Mouse (Mus musculus): ENCODE measurements around the gene Sntg2. TPM values are rescaled to one million over a fixed set of nuclear protein-coding genes. Genes with fewer than 3 reads are reported as not detected.

The Sntg2 gene
- polyA plus RNA-seq, 1 experiment: 2.4 TPM

- no peak overlapping the region for H3K27ac ChIP-seq (ENCODE audit: insufficient read depth, low read length)
- H3K4me1 ChIP-seq (ENCODE audit: control insufficient read depth, insufficient read depth, low read length): peaks cover 2% of the 10 kb centered on the region
- TF ChIP-seq POLR2A (IDR thresholded peaks at IDR 0.05; ENCODE audit: extremely low read depth, insufficient read depth, low read length): no peak
- TF ChIP-seq CTCF (IDR thresholded peaks at IDR 0.05; ENCODE audit: extremely low read depth, insufficient read depth, low read length): no peak
- no peak overlapping the region for H3K4me3 ChIP-seq (ENCODE audit: insufficient read depth, low read length)
These were observed 118.6 kb downstream of the Sntg2 start for GRCm38 (mm10) chr12:30254581-30254980.

- Histone ChIP-seq H3K4me3 (ENCODE audit: insufficient read depth, low read length) (no peak overlapping the region), H3K27ac (ENCODE audit: insufficient read depth, low read length) (no peak overlapping the region), H3K4me1 (ENCODE audit: control insufficient read depth, insufficient read depth, low read length) (peaks cover 2% of the 10 kb centered on the region)
- TF ChIP-seq POLR2A (IDR thresholded peaks at IDR 0.05; ENCODE audit: extremely low read depth, insufficient read depth, low read length): no peak
- TF ChIP-seq CTCF (IDR thresholded peaks at IDR 0.05; ENCODE audit: extremely low read depth, insufficient read depth, low read length): no peak
These were observed 120.8 kb downstream of the Sntg2 start for GRCm38 (mm10) chr12:30252381-30252780.

GRCm38 (mm10) chr12:30251283-30251829 lies 121.8 kb downstream of the Sntg2 start:
- no peak overlapping the region for H3K4me3 ChIP-seq (ENCODE audit: insufficient read depth, low read length)
- H3K4me1 ChIP-seq (ENCODE audit: control insufficient read depth, insufficient read depth, low read length): peaks cover 2% of the 10 kb centered on the region
- H3K27ac ChIP-seq (ENCODE audit: insufficient read depth, low read length): 0 out of 2 replicates have a peak overlapping the region, but pooled peaks have one; percentile 69
- TF ChIP-seq POLR2A (IDR thresholded peaks at IDR 0.05; ENCODE audit: extremely low read depth, insufficient read depth, low read length) (no peak), CTCF (IDR thresholded peaks at IDR 0.05; ENCODE audit: extremely low read depth, insufficient read depth, low read length) (no peak)

- TF ChIP-seq CTCF (IDR thresholded peaks at IDR 0.05; ENCODE audit: extremely low read depth, insufficient read depth, low read length) (no peak), POLR2A (IDR thresholded peaks at IDR 0.05; ENCODE audit: extremely low read depth, insufficient read depth, low read length) (no peak)
- H3K4me1 ChIP-seq (ENCODE audit: control insufficient read depth, insufficient read depth, low read length): peaks cover 6% of the 10 kb centered on the region
- H3K27ac ChIP-seq (ENCODE audit: insufficient read depth, low read length): no peak overlapping the region
- H3K4me3 ChIP-seq (ENCODE audit: insufficient read depth, low read length): no peak overlapping the region
These were observed 124.1 kb downstream of the Sntg2 start for GRCm38 (mm10) chr12:30249068-30249467.

- Histone ChIP-seq H3K27ac (ENCODE audit: insufficient read depth, low read length) (no peak overlapping the region), H3K4me1 (ENCODE audit: control insufficient read depth, insufficient read depth, low read length) (peaks cover 4% of the 10 kb centered on the region), H3K4me3 (ENCODE audit: insufficient read depth, low read length) (no peak overlapping the region)
- TF ChIP-seq POLR2A (IDR thresholded peaks at IDR 0.05; ENCODE audit: extremely low read depth, insufficient read depth, low read length) (no peak), CTCF (IDR thresholded peaks at IDR 0.05; ENCODE audit: extremely low read depth, insufficient read depth, low read length) (no peak)
These were observed 126.8 kb downstream of the Sntg2 start for GRCm38 (mm10) chr12:30246286-30246945.

GRCm38 (mm10) chr12:30244194-30244593 lies 129.0 kb downstream of the Sntg2 start:
- no peak for TF ChIP-seq CTCF (IDR thresholded peaks at IDR 0.05; ENCODE audit: extremely low read depth, insufficient read depth, low read length)
- no peak for TF ChIP-seq POLR2A (IDR thresholded peaks at IDR 0.05; ENCODE audit: extremely low read depth, insufficient read depth, low read length)

GRCm38 (mm10) chr12:30240891-30241290 lies 132.3 kb downstream of the Sntg2 start:
- Histone ChIP-seq H3K4me3 (ENCODE audit: insufficient read depth, low read length) (no peak overlapping the region), H3K27ac (ENCODE audit: insufficient read depth, low read length) (no peak overlapping the region), H3K4me1 (ENCODE audit: control insufficient read depth, insufficient read depth, low read length) (0 out of 2 replicates have a peak, but pooled peaks cover 4% of the 10 kb centered on the region)
- TF ChIP-seq CTCF (IDR thresholded peaks at IDR 0.05; ENCODE audit: extremely low read depth, insufficient read depth, low read length) (no peak), POLR2A (IDR thresholded peaks at IDR 0.05; ENCODE audit: extremely low read depth, insufficient read depth, low read length) (no peak)

More at GRCm38 (mm10) chr12:30244194-30244593, 129.0 kb downstream of the Sntg2 start:
- no peak overlapping the region for H3K4me3 ChIP-seq (ENCODE audit: insufficient read depth, low read length)
- H3K4me1 ChIP-seq (ENCODE audit: control insufficient read depth, insufficient read depth, low read length): 0 out of 2 replicates have a peak, but pooled peaks cover 4% of the 10 kb centered on the region
- no peak overlapping the region for H3K27ac ChIP-seq (ENCODE audit: insufficient read depth, low read length)

GRCm38 (mm10) chr12:30234940-30235339 lies 138.2 kb downstream of the Sntg2 start:
- no peak for TF ChIP-seq POLR2A (IDR thresholded peaks at IDR 0.05; ENCODE audit: extremely low read depth, insufficient read depth, low read length)
- TF ChIP-seq CTCF (IDR thresholded peaks at IDR 0.05; ENCODE audit: extremely low read depth, insufficient read depth, low read length): no peak
- Histone ChIP-seq H3K27ac (ENCODE audit: insufficient read depth, low read length) (no peak overlapping the region), H3K4me3 (ENCODE audit: insufficient read depth, low read length) (no peak overlapping the region), H3K4me1 (ENCODE audit: control insufficient read depth, insufficient read depth, low read length) (peaks cover 4% of the 10 kb centered on the region; the same call in 1 of the 2 replicates)

GRCm38 (mm10) chr12:30228004-30228403 lies 145.2 kb downstream of the Sntg2 start:
- TF ChIP-seq POLR2A (IDR thresholded peaks at IDR 0.05; ENCODE audit: extremely low read depth, insufficient read depth, low read length) (no peak), CTCF (IDR thresholded peaks at IDR 0.05; ENCODE audit: extremely low read depth, insufficient read depth, low read length) (no peak)
- H3K27ac ChIP-seq (ENCODE audit: insufficient read depth, low read length): no peak overlapping the region
- peaks cover 2% of the 10 kb centered on the region; the same call in 1 of the 2 replicates for H3K4me1 ChIP-seq (ENCODE audit: control insufficient read depth, insufficient read depth, low read length)
- H3K4me3 ChIP-seq (ENCODE audit: insufficient read depth, low read length): no peak overlapping the region

GRCm38 (mm10) chr12:30226247-30226646 lies 146.9 kb downstream of the Sntg2 start:
- TF ChIP-seq CTCF (IDR thresholded peaks at IDR 0.05; ENCODE audit: extremely low read depth, insufficient read depth, low read length): no peak
- no peak for TF ChIP-seq POLR2A (IDR thresholded peaks at IDR 0.05; ENCODE audit: extremely low read depth, insufficient read depth, low read length)
- Histone ChIP-seq H3K4me1 (ENCODE audit: control insufficient read depth, insufficient read depth, low read length) (peaks cover 2% of the 10 kb centered on the region; the same call in 1 of the 2 replicates), H3K4me3 (ENCODE audit: insufficient read depth, low read length) (no peak overlapping the region), H3K27ac (ENCODE audit: insufficient read depth, low read length) (no peak overlapping the region)

All from cortical plate, adult 2 months (tissue).